Comparison of ENCODE assay signal across 8 mouse cellular contexts in genomic region chr5:123906146-123906975, GRCm38 (mm10). TPM values are rescaled to one million over a fixed set of nuclear protein-coding genes. Genes with fewer than 3 reads are reported as not detected.
DNase-seq lines count a peak whose midpoint lies in the region; ATAC-seq and TF ChIP-seq lines count a peak whose summit lies in the region.

No protein-coding gene starts in this region.

- H3K36me3 ChIP-seq in erythroblast, embryonic 14.5 days (ENCODE audit: control insufficient read depth): peaks cover 30% of the 10 kb centered on the region
- peaks cover 16% of the 10 kb centered on the region for H3K36me3 ChIP-seq in liver, embryonic 14.5 days (replicated peaks; ENCODE audit: control insufficient read depth, insufficient read depth, low read depth)
- H3K36me3 ChIP-seq in stomach, postnatal 0 days (ENCODE audit: control insufficient read depth, insufficient read depth, low read length): peaks cover 6% of the 10 kb centered on the region; the same call in 1 of the 2 replicates

- TF ChIP-seq EP300 in liver, embryonic 14.5 days (IDR thresholded peaks at IDR 0.05; ENCODE audit: low read depth): no peak
- no peak for TF ChIP-seq EP300 in stomach, postnatal 0 days (optimal IDR thresholded peaks at IDR 0.05)

- no peak overlapping the region for H3K27ac ChIP-seq in liver, embryonic 14.5 days
- no peak overlapping the region for H3K27ac ChIP-seq in stomach, postnatal 0 days (replicated peaks)

- ATAC-seq in erythroblast, adult 5-6 weeks (replicated peaks; ENCODE audit: low FRiP score, poor library complexity, severe bottlenecking): no peak
- ATAC-seq in liver, embryonic 14.5 days (ENCODE audit: insufficient read depth): no peak
- ATAC-seq in stomach, postnatal 0 days (ENCODE audit: low FRiP score, low TSS enrichment): no peak

- H3K27me3 ChIP-seq in erythroblast, embryonic 14.5 days (ENCODE audit: control insufficient read depth): no peaks in the 10 kb centered on the region
- H3K27me3 ChIP-seq in liver, embryonic 14.5 days (ENCODE audit: control insufficient read depth, insufficient read depth, low read length): no peaks in the 10 kb centered on the region
- no peaks in the 10 kb centered on the region for H3K27me3 ChIP-seq in stomach, postnatal 0 days (ENCODE audit: control insufficient read depth, insufficient read depth, low read length)

- H3K4me3 ChIP-seq in erythroblast, embryonic 14.5 days (replicated peaks): peak overlapping the region; percentile 73
- peak overlapping the region; percentile 34 to 80; a peak in 2 of 4 replicates for H3K4me3 ChIP-seq in liver, embryonic 14.5 days (ENCODE audit: insufficient read depth in 1 of 2, low read depth in 2 of 2, low read length in 2 of 2)
- no peak overlapping the region for H3K4me3 ChIP-seq in stomach, postnatal 0 days (ENCODE audit: low read depth, low read length)

- no peak for TF ChIP-seq CTCF in liver, embryonic 14.5 days (IDR thresholded peaks at IDR 0.05; ENCODE audit: low read depth)
- no peak for TF ChIP-seq CTCF in stomach, postnatal 0 days (IDR thresholded peaks at IDR 0.05; ENCODE audit: low read depth)

- peaks cover 30% of the 10 kb centered on the region for H3K4me1 ChIP-seq in erythroblast, embryonic 14.5 days (ENCODE audit: control insufficient read depth)
- H3K4me1 ChIP-seq in liver, embryonic 14.5 days (replicated peaks; ENCODE audit: control insufficient read depth in 2 of 2, insufficient read depth in 2 of 2, low read length in 1 of 2): peaks cover 3 to 16% of the 10 kb centered on the region in 2 experiments; a peak in 3 of 4 replicates
- H3K4me1 ChIP-seq in stomach, postnatal 0 days (replicated peaks; ENCODE audit: control insufficient read depth, insufficient read depth): peaks cover 3% of the 10 kb centered on the region; the same call in 1 of the 2 replicates

- peak overlapping the region; percentile 65 for H3K4me2 ChIP-seq in liver, embryonic 14.5 days (ENCODE audit: low read depth)
- H3K4me2 ChIP-seq in stomach, postnatal 0 days (replicated peaks; ENCODE audit: low read depth): peak overlapping the region; percentile 34; the same call in 1 of the 2 replicates

- WGBS in liver, embryonic 14.5 days (ENCODE audit: insufficient replicate concordance): 58% methylated on average over 17 of the region's 17 CpGs
- 63% methylated on average over 17 of the region's 17 CpGs for WGBS in stomach, postnatal 0 days

- no peak overlapping the region; the same call in 1 of the 2 replicates for H3K9ac ChIP-seq in liver, embryonic 14.5 days (replicated peaks)
- no peak overlapping the region for H3K9ac ChIP-seq in stomach, postnatal 0 days (ENCODE audit: low read length)

- DNase-seq in thymus, postnatal 14 days: peak; percentile 13
- DNase-seq in thymus, postnatal 4 days: no peak
- DNase-seq in liver, embryonic 14.5 days (ENCODE audit: low read depth in 3 of 3, low spot score in 3 of 3): no peak
- no peak for DNase-seq in stomach, postnatal 0 days (ENCODE audit: low spot score)
- DNase-seq in left cerebral cortex, adult 8-10 months (ENCODE audit: low spot score in 2 of 2): no peak
- DNase-seq in cerebellum, postnatal 10 days: no peak

- no peaks in the 10 kb centered on the region for H3K9me3 ChIP-seq in erythroblast, embryonic 14.5 days (ENCODE audit: control insufficient read depth, low read length)
- H3K9me3 ChIP-seq in liver, embryonic 14.5 days (ENCODE audit: control insufficient read depth, low read length): no peaks in the 10 kb centered on the region
- no peaks in the 10 kb centered on the region for H3K9me3 ChIP-seq in stomach, postnatal 0 days (ENCODE audit: control insufficient read depth, low read length)

RNA-seq across cellular contexts. Expression of gene Denr, which starts 0.6 kb away (rescaled TPM):
- polyA plus RNA-seq in erythroblast, embryonic 14.5 days (2012): 4.7 and 5.6 TPM in 2 replicates
- total RNA-seq in erythroblast, adult 5-6 weeks (2015; ENCODE audit: low replicate concordance): 7.1 and 10.0 TPM in 2 replicates
- total RNA-seq in erythroblast, adult 5-6 weeks (2017; ENCODE audit: low replicate concordance): 11.2 and 13.9 TPM in 2 replicates
- 8.8 and 17.5 TPM in 2 replicates for polyA plus RNA-seq in liver, embryonic 14.5 days (2012; rRNA removed)
- 43.0 and 50.0 TPM in 2 replicates for polyA plus RNA-seq in liver, embryonic 14.5 days (2014; fragmentation: Nextera tagmentation; extraction: Ambion mirVana)
- 107 and 122 TPM in 2 replicates for polyA plus RNA-seq in stomach, postnatal 0 days (2015; fragmentation: Nextera tagmentation; extraction: Ambion mirVana)
- 10 to 100 TPM; 67.8 to 76.3 (median 73.0) TPM for total RNA-seq in left cerebral cortex, adult 8-10 months (2022)

RNA-seq across cellular contexts. Expression of gene Gm43518, which starts 20.9 kb away (rescaled TPM):
- not detected in 2 replicates for polyA plus RNA-seq in erythroblast, embryonic 14.5 days (2012)
- not detected in 2 replicates for total RNA-seq in erythroblast, adult 5-6 weeks (2015; ENCODE audit: low replicate concordance)
- total RNA-seq in erythroblast, adult 5-6 weeks (2017; ENCODE audit: low replicate concordance): not detected in 2 replicates
- 0.14 and 0.63 TPM in 2 replicates for polyA plus RNA-seq in liver, embryonic 14.5 days (2012; rRNA removed)
- polyA plus RNA-seq in liver, embryonic 14.5 days (2014; fragmentation: Nextera tagmentation; extraction: Ambion mirVana): 0.60 TPM in 1 of 2 replicates, not detected in the other
- 0.56 and 0.91 TPM in 2 replicates for polyA plus RNA-seq in stomach, postnatal 0 days (2015; fragmentation: Nextera tagmentation; extraction: Ambion mirVana)
- total RNA-seq in left cerebral cortex, adult 8-10 months (2022): 1 to 10 TPM in 1 of 4 experiments, not detected in 3; 1.2 TPM

RNA-seq across cellular contexts. Expression of gene Ccdc62, which starts 24.1 kb away (rescaled TPM):
- polyA plus RNA-seq in erythroblast, embryonic 14.5 days (2012): 0.05 and 0.65 TPM in 2 replicates
- 0.19 TPM in 1 of 2 replicates, not detected in the other for total RNA-seq in erythroblast, adult 5-6 weeks (2015; ENCODE audit: low replicate concordance)
- 0.60 and 4.5 TPM in 2 replicates for total RNA-seq in erythroblast, adult 5-6 weeks (2017; ENCODE audit: low replicate concordance)
- polyA plus RNA-seq in liver, embryonic 14.5 days (2012; rRNA removed): 2.0 and 2.7 TPM in 2 replicates
- 3.4 and 3.7 TPM in 2 replicates for polyA plus RNA-seq in liver, embryonic 14.5 days (2014; fragmentation: Nextera tagmentation; extraction: Ambion mirVana)
- polyA plus RNA-seq in stomach, postnatal 0 days (2015; fragmentation: Nextera tagmentation; extraction: Ambion mirVana): 5.4 TPM in 2 replicates
- 1 to 10 TPM; 2.0 to 6.9 (median 5.4) TPM for total RNA-seq in left cerebral cortex, adult 8-10 months (2022)

RNA-seq across cellular contexts. Expression of gene Hcar1, which starts 26.5 kb away (rescaled TPM):
- polyA plus RNA-seq in erythroblast, embryonic 14.5 days (2012): not detected in 2 replicates
- total RNA-seq in erythroblast, adult 5-6 weeks (2015; ENCODE audit: low replicate concordance): not detected in 2 replicates
- not detected in 2 replicates for total RNA-seq in erythroblast, adult 5-6 weeks (2017; ENCODE audit: low replicate concordance)
- 0.06 and 0.08 TPM in 2 replicates for polyA plus RNA-seq in liver, embryonic 14.5 days (2012; rRNA removed)
- polyA plus RNA-seq in liver, embryonic 14.5 days (2014; fragmentation: Nextera tagmentation; extraction: Ambion mirVana): 0.08 and 0.10 TPM in 2 replicates
- polyA plus RNA-seq in stomach, postnatal 0 days (2015; fragmentation: Nextera tagmentation; extraction: Ambion mirVana): 4.9 and 6.0 TPM in 2 replicates
- total RNA-seq in left cerebral cortex, adult 8-10 months (2022): 1 to 10 TPM in 2 of 4 experiments, under 1 TPM in 2; 0.88 to 1.4 (median 1.1) TPM

RNA-seq across cellular contexts. Expression of gene Hcar2, which starts 41.1 kb away (rescaled TPM):
- polyA plus RNA-seq in erythroblast, embryonic 14.5 days (2012): not detected in 2 replicates
- 1.5 and 2.9 TPM in 2 replicates for total RNA-seq in erythroblast, adult 5-6 weeks (2015; ENCODE audit: low replicate concordance)
- total RNA-seq in erythroblast, adult 5-6 weeks (2017; ENCODE audit: low replicate concordance): 3.3 TPM in 1 of 2 replicates, not detected in the other
- 0.20 and 0.22 TPM in 2 replicates for polyA plus RNA-seq in liver, embryonic 14.5 days (2012; rRNA removed)
- 0.11 and 0.42 TPM in 2 replicates for polyA plus RNA-seq in liver, embryonic 14.5 days (2014; fragmentation: Nextera tagmentation; extraction: Ambion mirVana)
- polyA plus RNA-seq in stomach, postnatal 0 days (2015; fragmentation: Nextera tagmentation; extraction: Ambion mirVana): 24.0 and 26.8 TPM in 2 replicates
- total RNA-seq in left cerebral cortex, adult 8-10 months (2022): 1 to 10 TPM in 2 of 4 experiments, under 1 TPM in 1, not detected in 1; 0.24 to 2.8 (median 1.3) TPM
